Mouse (Mus musculus) gastrocnemius, postnatal 25 days (tissue): Measurements from ENCODE around the gene Neurod4. TPM values are rescaled to one million over a fixed set of nuclear protein-coding genes. Genes with fewer than 3 reads are reported as not detected.

Experiments
- DNase-seq: peaks from one replicate; pipeline ENCODE4 v3.0.0; 2022
- total RNA-seq, 2 experiments: library from RNA; stranded (reverse); gene quantifications; 1 replicate in 1 of 2; 2 replicates in 1 of 2; pipeline ENCODE4 v1.2.3; 2021

Neurod4 gene
- total RNA-seq, 2 experiments from 2014 or later, result not detected

- DNase-seq, result no peak
These were observed 45.5 kb downstream of the Neurod4 start for GRCm38 (mm10) chr10:130234576-130234975.

- DNase-seq, result no peak
These were observed 47.9 kb downstream of the Neurod4 start for GRCm38 (mm10) chr10:130232117-130232516.

GRCm38 (mm10) chr10:130229584-130229983, 50.5 kb downstream of the Neurod4 start:
- DNase-seq, result no peak

GRCm38 (mm10) chr10:130228246-130228645, 51.8 kb downstream of the Neurod4 start:
- no peak for DNase-seq

GRCm38 (mm10) chr10:130225034-130225433, 55.0 kb downstream of the Neurod4 start:
- DNase-seq, result no peak

Other genes starting within 250 kb of the Neurod4 start
- gene Olfr821, start 249.9 kb downstream of the Neurod4 start, total RNA-seq, result not detected
- gene Olfr822, start 209.0 kb downstream of the Neurod4 start, total RNA-seq, result not detected
- gene Olfr823, start 164.9 kb downstream of the Neurod4 start, total RNA-seq, result not detected
- not detected for gene Olfr824, start 150.2 kb downstream of the Neurod4 start, total RNA-seq
- not detected for gene Olfr825, start 113.5 kb downstream of the Neurod4 start, total RNA-seq
- gene Olfr826, start 96.1 kb downstream of the Neurod4 start, total RNA-seq, result not detected
- not detected for gene Olfr827, start 65.8 kb downstream of the Neurod4 start, total RNA-seq
- under 1 TPM in 1 of 2 experiments, not detected in 1; 0.96 TPM for gene Tespa1, start 42.6 kb upstream of the Neurod4 start, total RNA-seq
- not detected for gene Vmn2r84, start 114.1 kb upstream of the Neurod4 start, total RNA-seq
- not detected for gene Vmn2r85, start 149.5 kb upstream of the Neurod4 start, total RNA-seq
- gene Vmn2r86, start 175.8 kb upstream of the Neurod4 start, total RNA-seq, result not detected
- gene Vmn2r87, start 217.2 kb upstream of the Neurod4 start, total RNA-seq, result not detected